Comparison of ENCODE assay signal across 10 mouse cellular contexts in the genomic region with DNA sequence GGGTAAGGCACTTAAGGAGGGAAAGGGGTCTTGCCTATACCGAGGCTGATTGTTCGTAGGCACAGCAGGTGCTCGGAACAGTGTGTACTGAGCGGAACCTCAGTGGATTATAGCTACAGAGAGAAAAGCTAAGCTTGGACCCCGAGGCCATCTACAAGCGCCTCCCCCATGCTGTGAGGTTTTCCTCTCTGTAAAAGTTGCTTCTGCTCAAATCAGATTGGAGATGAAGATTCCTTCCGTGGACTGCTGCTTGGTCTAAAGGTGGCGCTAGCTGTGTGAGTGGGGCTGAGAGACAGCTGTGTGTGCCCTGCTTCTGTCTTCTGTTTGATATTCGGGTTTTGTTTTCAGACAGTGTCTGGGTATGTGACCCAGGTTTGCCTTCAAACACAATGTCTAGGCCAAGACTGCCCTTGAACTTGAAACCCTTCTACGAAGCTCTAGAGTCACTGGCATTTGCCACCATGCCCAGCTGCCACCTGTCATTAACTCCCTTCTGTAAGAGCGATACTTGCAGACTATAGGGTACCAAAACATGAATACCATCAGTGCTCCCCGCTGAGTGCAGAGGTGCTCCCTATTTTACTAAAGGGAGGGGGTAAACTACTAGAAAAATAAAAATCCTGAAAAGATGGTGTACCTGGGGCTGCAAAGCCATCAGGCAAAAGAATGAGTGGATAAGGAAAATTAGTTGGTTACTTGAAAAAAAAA.
DNase-seq lines count a peak whose midpoint lies in the region; ATAC-seq and TF ChIP-seq lines count a peak whose summit lies in the region.
"Had no signal": no experiment of that assay in that cellular context is flagged by ENCODE, and none has a peak within 500 bp of the region (broad histone marks: within the 10 kb centered on the region; RNA-seq: fewer than 3 reads in every experiment).

No protein-coding gene starts in this region.

- 0 out of 2 replicates have a peak, but pooled peaks have one; percentile 8 for TF ChIP-seq CTCF in forebrain, postnatal 0 days (IDR thresholded peaks at IDR 0.05; ENCODE audit: low read depth)
- 0 out of 2 replicates have a peak, but pooled peaks have one; percentile 2 for TF ChIP-seq CTCF in liver, adult 2 months (IDR thresholded peaks at IDR 0.05; ENCODE audit: low read depth, low read length)
- TF ChIP-seq CTCF in cerebellum, adult 2 months (IDR thresholded peaks at IDR 0.05; ENCODE audit: borderline replicate concordance, insufficient read depth, low read depth, low read length), result peak; percentile 8; the same call in 1 of the 2 replicates

- no peak for ATAC-seq in forebrain, postnatal 0 days
- ATAC-seq in forebrain, embryonic 14.5 days, result no peak
- no peak for ATAC-seq in liver, embryonic 11.5 days (replicated peaks; ENCODE audit: low FRiP score)
- ATAC-seq in midbrain, embryonic 16.5 days, result peak; percentile 52; the same call in 1 of the 2 replicates

- no peaks in the 10 kb centered on the region for H3K36me3 ChIP-seq in forebrain, postnatal 0 days (ENCODE audit: insufficient read depth)
- no peaks in the 10 kb centered on the region for H3K36me3 ChIP-seq in forebrain, embryonic 14.5 days (ENCODE audit: control insufficient read depth, insufficient read depth, low read length)
- H3K36me3 ChIP-seq in liver, adult 2 months (ENCODE audit: control insufficient read depth, insufficient read depth, low read length), result no peaks in the 10 kb centered on the region
- H3K36me3 ChIP-seq in liver, embryonic 11.5 days (ENCODE audit: control insufficient read depth, insufficient read depth, low read length), result no peaks in the 10 kb centered on the region
- H3K36me3 ChIP-seq in midbrain, embryonic 16.5 days (ENCODE audit: control insufficient read depth, insufficient read depth, low read length), result no peaks in the 10 kb centered on the region

- DNase-seq in forebrain, postnatal 0 days, result no peak
- DNase-seq in forebrain, embryonic 14.5 days (ENCODE audit: low spot score), result no peak
- no peak for DNase-seq in liver, adult 2 months (ENCODE audit: extremely low read depth, low read depth, low spot score)
- DNase-seq in liver, embryonic 11.5 days (ENCODE audit: low spot score), result no peak
- peak; percentile 54 to 68 for DNase-seq in cerebellum, adult 2 months
- no peak for DNase-seq in adrenal gland, postnatal 4 days (ENCODE audit: low spot score in 2 of 2)
- no peak for DNase-seq in gastrocnemius, postnatal 36 days
- DNase-seq: kidney, postnatal 4 days; lung, adult 18-20 months had no signal

- intact Hi-C loops in gastrocnemius, postnatal 36 days (cut with DNase I), result no loop called here

- no peak overlapping the region for H3K27ac ChIP-seq in forebrain, postnatal 0 days (ENCODE audit: low read depth, low read length)
- no peak overlapping the region for H3K27ac ChIP-seq in forebrain, embryonic 14.5 days (ENCODE audit: low read depth, low read length)
- no peak overlapping the region for H3K27ac ChIP-seq in liver, adult 2 months (replicated peaks; ENCODE audit: insufficient read depth, low read depth, low read length)
- H3K27ac ChIP-seq in liver, embryonic 11.5 days (ENCODE audit: low read depth, low read length), result no peak overlapping the region
- H3K27ac ChIP-seq in cerebellum, adult 2 months (ENCODE audit: insufficient read depth, low read length), result peak overlapping the region; percentile 94
- no peak overlapping the region for H3K27ac ChIP-seq in midbrain, embryonic 16.5 days (ENCODE audit: low read length)

- H3K9me3 ChIP-seq in forebrain, postnatal 0 days (ENCODE audit: low read length), result no peaks in the 10 kb centered on the region
- no peaks in the 10 kb centered on the region for H3K9me3 ChIP-seq in forebrain, embryonic 14.5 days (replicated peaks; ENCODE audit: control insufficient read depth, low read length)
- no peaks in the 10 kb centered on the region for H3K9me3 ChIP-seq in liver, embryonic 11.5 days (ENCODE audit: control insufficient read depth, low read length)
- H3K9me3 ChIP-seq in midbrain, embryonic 16.5 days (replicated peaks; ENCODE audit: control insufficient read depth, low read length, poor library complexity, severe bottlenecking), result no peaks in the 10 kb centered on the region

- H3K9ac ChIP-seq in forebrain, postnatal 0 days, result no peak overlapping the region
- no peak overlapping the region for H3K9ac ChIP-seq in forebrain, embryonic 14.5 days (ENCODE audit: low read length)
- no peak overlapping the region for H3K9ac ChIP-seq in liver, adult 2 months (ENCODE audit: low read depth, low read length)
- H3K9ac ChIP-seq in liver, embryonic 11.5 days (ENCODE audit: low read depth, low read length), result no peak overlapping the region
- H3K9ac ChIP-seq in midbrain, embryonic 16.5 days (ENCODE audit: low read depth, low read length), result no peak overlapping the region

- H3K27me3 ChIP-seq in forebrain, postnatal 0 days (ENCODE audit: insufficient read depth, low read length), result no peaks in the 10 kb centered on the region
- H3K27me3 ChIP-seq in forebrain, embryonic 14.5 days (replicated peaks; ENCODE audit: control insufficient read depth, insufficient read depth, low read length), result no peaks in the 10 kb centered on the region
- H3K27me3 ChIP-seq in liver, adult 2 months (ENCODE audit: control insufficient read depth, insufficient read depth, low read length), result no peaks in the 10 kb centered on the region
- H3K27me3 ChIP-seq in liver, embryonic 11.5 days (replicated peaks; ENCODE audit: control insufficient read depth, insufficient read depth, low read length), result no peaks in the 10 kb centered on the region
- no peaks in the 10 kb centered on the region for H3K27me3 ChIP-seq in cerebellum, adult 2 months (ENCODE audit: control insufficient read depth, insufficient read depth, low read length)
- H3K27me3 ChIP-seq in midbrain, embryonic 16.5 days (ENCODE audit: control insufficient read depth, insufficient read depth, low read depth, low read length), result no peaks in the 10 kb centered on the region

- no peak overlapping the region for H3K4me2 ChIP-seq in forebrain, postnatal 0 days (ENCODE audit: low read depth)
- H3K4me2 ChIP-seq in forebrain, embryonic 14.5 days (ENCODE audit: low read length), result no peak overlapping the region
- H3K4me2 ChIP-seq in liver, embryonic 11.5 days, result no peak overlapping the region
- no peak overlapping the region for H3K4me2 ChIP-seq in midbrain, embryonic 16.5 days (ENCODE audit: low read length)

- H3K4me1 ChIP-seq in forebrain, postnatal 0 days (ENCODE audit: insufficient read depth), result no peaks in the 10 kb centered on the region
- no peaks in the 10 kb centered on the region; the same call in 1 of the 2 replicates for H3K4me1 ChIP-seq in forebrain, embryonic 14.5 days (ENCODE audit: control insufficient read depth, insufficient read depth, low read length)
- no peaks in the 10 kb centered on the region for H3K4me1 ChIP-seq in liver, adult 2 months (ENCODE audit: control insufficient read depth, insufficient read depth, low read length)
- no peaks in the 10 kb centered on the region for H3K4me1 ChIP-seq in liver, embryonic 11.5 days (replicated peaks; ENCODE audit: control insufficient read depth, insufficient read depth, low read length)
- H3K4me1 ChIP-seq in cerebellum, adult 2 months (ENCODE audit: control insufficient read depth, insufficient read depth, low read length), result peaks cover 42% of the 10 kb centered on the region
- peaks cover 12% of the 10 kb centered on the region for H3K4me1 ChIP-seq in midbrain, embryonic 16.5 days (ENCODE audit: control insufficient read depth, insufficient read depth, low read length)

- 46% methylated on average over 12 of the region's 12 CpGs for WGBS in forebrain, postnatal 0 days
- 39% methylated on average over 12 of the region's 12 CpGs for WGBS in forebrain, embryonic 14.5 days
- WGBS in liver, adult 2 months, result 70% methylated on average over 12 of the region's 12 CpGs
- 65% methylated on average over 12 of the region's 12 CpGs for WGBS in liver, embryonic 11.5 days
- WGBS in cerebellum, adult 2 months, result 29% methylated on average over 12 of the region's 12 CpGs
- WGBS in midbrain, embryonic 16.5 days, result 33% methylated on average over 12 of the region's 12 CpGs

- TF ChIP-seq POLR2A in liver, adult 2 months (IDR thresholded peaks at IDR 0.05; ENCODE audit: extremely low read depth, insufficient read depth, low read length), result no peak
- no peak for TF ChIP-seq POLR2A in cerebellum, adult 2 months (IDR thresholded peaks at IDR 0.05; ENCODE audit: borderline replicate concordance, insufficient read depth, low read length)

- no peaks in the 10 kb centered on the region for H3K79me2 ChIP-seq in liver, adult 2 months (ENCODE audit: control insufficient read depth, insufficient read depth, low read length)

- no peak overlapping the region for H3K4me3 ChIP-seq in forebrain, postnatal 0 days (ENCODE audit: low read depth, low read length)
- no peak overlapping the region for H3K4me3 ChIP-seq in forebrain, embryonic 14.5 days (ENCODE audit: low read depth, low read length)
- no peak overlapping the region for H3K4me3 ChIP-seq in liver, adult 2 months (ENCODE audit: insufficient read depth, low read depth, low read length)
- no peak overlapping the region for H3K4me3 ChIP-seq in liver, embryonic 11.5 days (ENCODE audit: low read depth, low read length)
- no peak overlapping the region for H3K4me3 ChIP-seq in cerebellum, adult 2 months (replicated peaks; ENCODE audit: insufficient read depth, low read depth, low read length)
- H3K4me3 ChIP-seq in midbrain, embryonic 16.5 days (ENCODE audit: low read depth, low read length), result no peak overlapping the region

Comparison
In these comparisons a context has a peak if more than half of its experiments do, and no peak if none do; other contexts are left out.
1. DNase-seq: peak in cerebellum, adult 2 months (2 of 2); none in forebrain, postnatal 0 days (single experiment), forebrain, embryonic 14.5 days (single experiment), liver, adult 2 months (single experiment), liver, embryonic 11.5 days (single experiment), adrenal gland, postnatal 4 days (0 of 2) and gastrocnemius, postnatal 36 days (0 of 2).
2. Peak in every context shown above with its lines, with median percentiles within 50 percentile points of each other: CTCF ChIP-seq.